Mouse (Mus musculus): Measurements from ENCODE around the gene Tipin. TPM values are rescaled to one million over a fixed set of nuclear protein-coding genes. Genes with fewer than 3 reads are reported as not detected.

Gene Tipin
- polyA plus RNA-seq, 1 experiment from 2014 or later: 103 TPM

DNA sequence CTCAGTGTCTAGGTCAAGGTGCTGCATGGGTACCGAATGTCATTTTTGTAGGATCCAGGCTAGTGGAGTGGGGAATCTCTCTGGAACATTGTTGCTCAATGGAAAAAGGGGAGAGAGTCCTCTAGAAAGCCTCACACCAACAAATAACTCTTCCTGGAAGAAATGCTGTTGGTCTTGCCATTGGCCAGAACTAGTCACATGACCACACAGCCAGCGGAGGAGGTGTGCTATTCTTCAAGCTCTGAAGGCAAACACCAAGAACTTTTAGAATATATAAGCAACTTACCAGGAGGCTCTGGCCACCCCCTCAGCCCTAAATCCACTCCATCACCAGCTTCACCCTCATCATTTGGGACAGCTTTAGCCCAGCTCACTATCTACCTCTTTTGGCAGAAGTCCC, 62.3 kb downstream of the Tipin start:
- DNase-seq: no peak
- Histone ChIP-seq H3K27ac (replicated peaks; ENCODE audit: low read depth, low read length) (no peak overlapping the region), H3K4me3 (replicated peaks; ENCODE audit: low read depth, low read length) (no peak overlapping the region), H3K9ac (replicated peaks; ENCODE audit: low read length) (no peak overlapping the region), H3K4me2 (ENCODE audit: low read length) (no peak overlapping the region), H3K4me1 (ENCODE audit: control insufficient read depth, insufficient read depth, low read length) (0 out of 2 replicates have a peak, but pooled peaks cover 9% of the 10 kb centered on the region), H3K9me3 (ENCODE audit: control insufficient read depth, low read length) (no peaks in the 10 kb centered on the region), H3K36me3 (ENCODE audit: control insufficient read depth, insufficient read depth, low read length) (no peaks in the 10 kb centered on the region), H3K27me3 (ENCODE audit: control insufficient read depth, insufficient read depth, low read length) (no peaks in the 10 kb centered on the region)
- no peak for ATAC-seq (ENCODE audit: low FRiP score, low TSS enrichment)
- 98% methylated on average over 2 of the region's 2 CpGs for WGBS

GRCm38 (mm10) chr9:64345931-64346330, 64.5 kb downstream of the Tipin start:
- Histone ChIP-seq H3K27me3 (ENCODE audit: control insufficient read depth, insufficient read depth, low read length) (no peaks in the 10 kb centered on the region), H3K4me2 (ENCODE audit: low read length) (no peak overlapping the region), H3K4me1 (ENCODE audit: control insufficient read depth, insufficient read depth, low read length) (no peaks in the 10 kb centered on the region), H3K9ac (replicated peaks; ENCODE audit: low read length) (no peak overlapping the region), H3K36me3 (ENCODE audit: control insufficient read depth, insufficient read depth, low read length) (no peaks in the 10 kb centered on the region), H3K9me3 (ENCODE audit: control insufficient read depth, low read length) (no peaks in the 10 kb centered on the region), H3K27ac (replicated peaks; ENCODE audit: low read depth, low read length) (no peak overlapping the region), H3K4me3 (replicated peaks; ENCODE audit: low read depth, low read length) (no peak overlapping the region)
- WGBS: 62% methylated on average over 5 of the region's 5 CpGs
- no peak for ATAC-seq (ENCODE audit: low FRiP score, low TSS enrichment)
- no peak for DNase-seq

GRCm38 (mm10) chr9:64347377-64347776, 66.0 kb downstream of the Tipin start:
- Histone ChIP-seq H3K4me3 (replicated peaks; ENCODE audit: low read depth, low read length) (no peak overlapping the region), H3K27ac (replicated peaks; ENCODE audit: low read depth, low read length) (no peak overlapping the region), H3K36me3 (ENCODE audit: control insufficient read depth, insufficient read depth, low read length) (no peaks in the 10 kb centered on the region), H3K27me3 (ENCODE audit: control insufficient read depth, insufficient read depth, low read length) (no peaks in the 10 kb centered on the region), H3K4me1 (ENCODE audit: control insufficient read depth, insufficient read depth, low read length) (no peaks in the 10 kb centered on the region), H3K9me3 (ENCODE audit: control insufficient read depth, low read length) (no peaks in the 10 kb centered on the region), H3K4me2 (ENCODE audit: low read length) (no peak overlapping the region), H3K9ac (replicated peaks; ENCODE audit: low read length) (no peak overlapping the region)
- 0% methylated on average over 1 of the region's 1 CpGs for WGBS
- peak; percentile 82 for DNase-seq
- ATAC-seq (ENCODE audit: low FRiP score, low TSS enrichment): no peak

DNA sequence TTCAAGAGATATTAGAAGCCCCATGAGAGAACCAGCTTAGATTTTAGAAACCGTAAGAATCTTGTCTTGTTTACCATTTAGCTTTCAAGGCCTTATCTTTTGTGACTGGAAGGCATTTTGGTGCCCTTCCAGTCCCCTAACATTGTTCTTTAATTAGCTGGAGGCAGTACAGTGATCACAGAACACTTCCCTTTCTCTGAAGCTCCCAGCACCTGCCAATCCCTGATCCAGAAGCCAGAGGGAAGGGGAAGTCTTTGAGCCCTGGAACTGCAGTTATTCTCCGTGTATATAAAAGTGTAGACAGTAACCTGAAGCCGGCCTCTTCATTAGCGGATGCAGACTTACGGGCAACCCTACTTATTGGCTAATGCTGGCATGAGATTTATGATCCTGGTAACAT, 68.1 kb downstream of the Tipin start:
- Histone ChIP-seq H3K27ac (replicated peaks; ENCODE audit: low read depth, low read length) (no peak overlapping the region), H3K36me3 (ENCODE audit: control insufficient read depth, insufficient read depth, low read length) (no peaks in the 10 kb centered on the region), H3K27me3 (ENCODE audit: control insufficient read depth, insufficient read depth, low read length) (no peaks in the 10 kb centered on the region), H3K4me3 (replicated peaks; ENCODE audit: low read depth, low read length) (no peak overlapping the region), H3K4me1 (ENCODE audit: control insufficient read depth, insufficient read depth, low read length) (no peaks in the 10 kb centered on the region), H3K9ac (replicated peaks; ENCODE audit: low read length) (no peak overlapping the region), H3K4me2 (ENCODE audit: low read length) (no peak overlapping the region), H3K9me3 (ENCODE audit: control insufficient read depth, low read length) (no peaks in the 10 kb centered on the region)
- WGBS: 63% methylated on average over 5 of the region's 5 CpGs
- ATAC-seq (ENCODE audit: low FRiP score, low TSS enrichment) (no peak), DNase-seq (peak; percentile 38)

GRCm38 (mm10) chr9:64351191-64351590, 69.8 kb downstream of the Tipin start:
- Histone ChIP-seq H3K4me3 (replicated peaks; ENCODE audit: low read depth, low read length) (no peak overlapping the region), H3K36me3 (ENCODE audit: control insufficient read depth, insufficient read depth, low read length) (no peaks in the 10 kb centered on the region), H3K4me2 (ENCODE audit: low read length) (no peak overlapping the region), H3K9ac (replicated peaks; ENCODE audit: low read length) (no peak overlapping the region), H3K27me3 (ENCODE audit: control insufficient read depth, insufficient read depth, low read length) (no peaks in the 10 kb centered on the region), H3K27ac (replicated peaks; ENCODE audit: low read depth, low read length) (no peak overlapping the region), H3K4me1 (ENCODE audit: control insufficient read depth, insufficient read depth, low read length) (no peaks in the 10 kb centered on the region), H3K9me3 (ENCODE audit: control insufficient read depth, low read length) (no peaks in the 10 kb centered on the region)
- DNase-seq (no peak), ATAC-seq (ENCODE audit: low FRiP score, low TSS enrichment) (no peak)
- 42% methylated on average over 3 of the region's 3 CpGs for WGBS

Other genes starting within 250 kb of the Tipin start
- gene Lctl, start 164.4 kb upstream of the Tipin start, polyA plus RNA-seq (2014; fragmentation: Nextera tagmentation; extraction: Ambion mirVana): not detected in 2 replicates
- gene Zwilch, start 108.5 kb upstream of the Tipin start, polyA plus RNA-seq (2014; fragmentation: Nextera tagmentation; extraction: Ambion mirVana): 2.3 and 6.8 TPM in 2 replicates
- 640 and 695 TPM in 2 replicates for gene Rpl4, start 108.2 kb upstream of the Tipin start, polyA plus RNA-seq (2014; fragmentation: Nextera tagmentation; extraction: Ambion mirVana)
- 25.6 and 29.7 TPM in 2 replicates for gene Snapc5, start 102.3 kb upstream of the Tipin start, polyA plus RNA-seq (2014; fragmentation: Nextera tagmentation; extraction: Ambion mirVana)
- gene Uchl4, start 46.4 kb upstream of the Tipin start, polyA plus RNA-seq (2014; fragmentation: Nextera tagmentation; extraction: Ambion mirVana): 2.9 and 3.0 TPM in 2 replicates
- 46.4 and 50.7 TPM in 2 replicates for gene Map2k1, start 27.9 kb upstream of the Tipin start, polyA plus RNA-seq (2014; fragmentation: Nextera tagmentation; extraction: Ambion mirVana)
- gene Dis3l, start 59.7 kb downstream of the Tipin start, polyA plus RNA-seq (2014; fragmentation: Nextera tagmentation; extraction: Ambion mirVana): 17.1 and 23.9 TPM in 2 replicates
- gene Megf11, start 104.0 kb downstream of the Tipin start, polyA plus RNA-seq (2014; fragmentation: Nextera tagmentation; extraction: Ambion mirVana): 17.1 and 18.6 TPM in 2 replicates